Mouse (Mus musculus) cerebellum, postnatal 25 days (tissue): ENCODE results near the gene Sec63.

ENCODE experiments used
- DNase-seq, 2 experiments: peaks; one replicate each; pipeline ENCODE4 v3.0.0; 2021; ENCODE audit warnings: mixed read lengths in 2 of 2

Sec63 gene

DNA sequence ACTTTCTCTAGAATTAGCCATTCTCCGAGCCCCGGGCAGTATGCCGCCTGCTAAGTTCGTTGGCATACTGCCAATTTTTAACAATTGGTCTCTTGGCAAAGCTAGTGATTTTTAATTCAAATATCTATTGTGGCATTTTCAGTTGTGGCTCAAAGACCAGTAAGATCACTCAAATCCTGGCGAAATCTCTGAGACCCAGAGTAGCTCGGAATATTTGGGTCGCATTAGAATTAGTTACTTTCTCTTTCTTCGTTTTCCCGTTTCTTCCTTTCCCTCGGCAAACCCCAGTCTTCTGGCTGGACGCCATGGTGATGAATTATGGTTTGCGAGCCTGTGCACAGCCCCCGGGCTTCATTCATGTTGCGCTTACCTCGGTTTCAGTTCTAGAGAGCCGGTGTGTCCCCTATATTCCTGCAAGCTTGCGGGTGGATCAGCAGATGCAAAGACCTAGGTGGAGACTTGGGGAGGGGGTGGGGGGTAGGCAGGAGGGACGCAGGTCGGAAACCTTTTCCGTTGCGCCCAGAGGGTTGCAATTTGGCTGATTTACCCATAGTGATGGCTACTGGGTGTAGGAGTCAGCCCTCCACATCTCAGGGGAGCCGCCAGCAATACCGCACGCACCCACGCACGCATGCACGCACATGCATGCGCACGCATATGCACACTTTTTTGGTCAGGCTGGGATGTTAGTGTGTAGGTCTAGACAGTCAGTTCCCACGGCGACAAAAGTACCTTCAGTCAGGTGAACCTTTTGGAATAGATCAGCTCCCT lies 102.5 kb downstream of the Sec63 start:
- DNase-seq: peak; percentile 49 to 60

DNA sequence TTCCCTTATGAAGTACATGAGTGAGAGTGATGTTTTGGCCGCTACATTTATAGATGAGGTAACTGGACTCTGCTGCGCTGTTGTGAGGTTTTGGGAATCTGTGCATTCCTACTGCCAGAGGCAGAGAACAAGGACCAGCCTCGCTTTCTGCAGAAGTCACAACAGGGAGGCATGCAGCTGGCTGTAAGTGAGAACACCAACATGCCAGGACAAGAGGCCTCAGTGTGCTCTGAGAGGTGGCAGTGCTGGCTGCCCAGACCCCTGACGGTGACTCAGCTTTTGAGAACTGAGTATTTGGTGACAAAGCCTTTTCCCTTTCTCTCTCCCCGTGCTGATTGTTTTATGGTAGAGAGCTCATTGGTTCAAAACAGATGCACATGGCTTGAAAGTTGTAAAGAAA lies 103.4 kb downstream of the Sec63 start:
- DNase-seq: no peak

DNA sequence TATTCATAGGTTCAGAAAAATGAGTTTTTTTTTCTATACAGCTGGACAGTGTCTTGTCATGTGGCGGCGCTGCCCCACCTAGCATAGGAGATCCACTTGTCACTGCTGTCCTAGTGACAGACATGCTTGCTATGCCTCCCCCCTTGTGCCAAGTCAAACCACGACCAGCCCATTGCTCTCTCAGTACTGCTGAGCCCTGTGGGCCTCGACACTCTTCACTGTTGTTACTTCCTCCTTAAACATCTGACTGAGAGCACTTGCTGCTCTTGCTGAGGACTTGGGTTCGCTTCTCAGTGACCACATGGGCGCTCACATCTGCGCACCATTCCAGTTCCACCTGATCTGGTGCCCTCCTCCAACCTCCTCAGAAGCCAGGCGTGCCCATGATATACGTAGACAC lies 107.1 kb downstream of the Sec63 start:
- DNase-seq: no peak

DNA sequence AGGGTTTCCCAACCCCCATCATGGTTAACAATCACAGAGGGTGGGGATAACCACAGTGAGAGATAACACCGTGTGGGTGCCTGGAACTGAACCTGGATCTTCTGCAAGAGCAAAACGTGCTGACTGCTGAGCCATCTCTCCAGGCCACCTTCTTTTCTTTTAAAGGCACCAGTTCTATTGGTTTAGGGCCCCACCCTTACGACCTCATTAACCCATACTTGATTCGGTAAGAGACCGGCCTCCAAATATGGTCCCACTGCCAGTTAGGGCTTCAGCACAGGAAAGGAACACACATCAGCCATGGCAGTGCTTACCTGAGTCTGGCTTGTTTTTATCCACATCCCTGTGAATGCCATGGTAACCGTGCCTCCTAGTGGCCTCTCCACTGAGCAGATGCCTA lies 108.2 kb downstream of the Sec63 start:
- DNase-seq: no peak

DNA sequence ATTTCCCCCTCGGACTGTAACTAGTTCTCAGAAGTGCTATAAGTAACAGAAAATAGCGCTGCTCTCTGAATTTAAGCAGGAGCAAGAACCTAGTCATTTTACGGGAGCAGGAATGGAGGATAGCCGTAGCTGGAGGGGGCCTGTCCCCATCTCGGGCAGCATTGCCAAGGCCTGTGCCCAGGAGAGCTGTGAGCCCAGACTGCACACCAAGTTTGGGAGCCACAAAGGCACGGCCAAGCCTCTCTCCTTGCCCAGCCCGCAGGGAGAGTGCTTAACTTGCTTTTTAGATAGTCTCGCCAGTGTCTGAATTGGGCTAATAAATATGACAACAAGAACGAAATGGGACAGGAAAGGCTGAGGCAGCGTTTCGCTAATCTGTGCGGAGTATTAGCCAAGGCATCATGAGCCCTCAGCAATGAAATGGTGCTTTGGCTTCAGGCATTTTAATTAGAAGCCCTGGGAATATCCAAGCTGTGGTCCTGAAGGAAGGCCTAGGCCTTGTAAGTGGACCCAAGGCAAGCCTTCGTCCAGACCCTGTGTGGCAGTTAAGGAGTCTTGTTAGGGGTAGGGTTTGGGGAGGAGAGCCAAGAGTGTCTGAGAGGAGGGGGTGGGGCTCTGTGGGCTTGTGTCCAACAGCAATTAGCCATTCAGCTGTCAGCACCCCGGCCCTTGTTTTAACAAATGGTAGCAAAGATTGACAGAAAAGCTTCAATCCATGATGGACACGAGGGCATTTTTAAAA lies 111.1 kb downstream of the Sec63 start:
- DNase-seq: no peak

DNA sequence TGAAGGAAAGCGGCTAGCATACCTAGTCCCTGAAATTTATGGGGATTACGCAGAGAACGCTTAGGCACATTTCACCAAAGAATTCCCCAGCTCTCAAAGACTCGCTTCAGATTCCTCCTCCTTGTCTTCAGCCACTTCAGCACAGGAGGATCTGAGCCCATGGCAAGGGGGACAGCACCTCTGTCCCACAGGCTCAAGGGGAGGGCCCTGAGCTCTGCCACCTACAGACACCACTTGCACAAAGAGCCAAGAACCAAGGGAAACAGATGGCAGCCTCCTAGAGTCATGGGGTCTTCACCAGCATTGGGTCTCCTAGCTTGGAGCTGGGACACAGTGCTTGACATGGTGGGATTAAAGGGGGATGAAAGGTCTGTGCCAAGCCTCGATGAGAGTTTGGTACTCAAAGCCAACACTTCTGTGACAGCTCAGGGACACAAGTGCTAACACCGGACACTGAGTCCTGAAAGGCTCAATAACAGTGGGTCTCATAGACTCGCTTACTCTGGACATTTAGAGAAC lies 111.8 kb downstream of the Sec63 start:
- DNase-seq: no peak

DNA sequence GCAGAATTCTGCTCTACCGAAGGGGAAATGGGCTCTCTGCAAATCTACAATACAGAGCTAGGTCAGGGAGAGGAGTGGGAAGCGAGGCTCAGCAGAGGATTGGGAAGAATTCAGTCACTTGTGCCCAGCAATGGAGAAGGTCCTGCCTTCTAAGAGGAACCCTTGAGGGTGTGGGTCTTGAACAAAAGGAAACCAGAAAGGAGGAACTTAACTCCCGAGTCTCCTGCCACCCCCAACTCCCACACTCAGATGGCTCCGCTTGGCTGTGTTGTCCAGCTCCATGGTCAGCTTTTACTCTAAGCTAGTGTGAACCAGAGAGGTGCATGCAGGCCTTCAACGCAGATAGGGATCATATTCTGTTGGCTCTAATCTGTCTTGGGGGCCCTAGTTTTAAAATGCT lies 114.9 kb downstream of the Sec63 start:
- DNase-seq: no peak

DNA sequence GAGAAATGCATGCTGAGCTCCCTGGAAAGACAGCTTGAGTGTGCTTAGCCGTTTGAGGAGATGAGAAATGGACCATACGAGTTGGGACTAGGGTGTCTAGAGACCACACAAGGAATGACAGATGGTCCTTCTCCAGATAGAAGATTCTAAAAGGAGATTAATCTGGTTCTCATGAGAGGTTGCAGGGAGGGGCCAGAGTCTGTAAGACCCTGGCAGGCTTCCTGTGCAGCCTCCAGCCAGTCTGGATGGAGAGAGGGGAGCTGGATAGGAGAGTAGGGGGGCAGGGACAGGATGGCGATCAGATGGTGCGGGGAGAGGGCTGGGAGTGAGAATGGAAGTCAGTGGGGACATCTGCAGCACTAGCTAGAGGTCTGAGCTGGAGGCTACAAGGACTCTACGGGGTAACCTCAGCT lies 118.0 kb downstream of the Sec63 start:
- DNase-seq: no peak

DNA sequence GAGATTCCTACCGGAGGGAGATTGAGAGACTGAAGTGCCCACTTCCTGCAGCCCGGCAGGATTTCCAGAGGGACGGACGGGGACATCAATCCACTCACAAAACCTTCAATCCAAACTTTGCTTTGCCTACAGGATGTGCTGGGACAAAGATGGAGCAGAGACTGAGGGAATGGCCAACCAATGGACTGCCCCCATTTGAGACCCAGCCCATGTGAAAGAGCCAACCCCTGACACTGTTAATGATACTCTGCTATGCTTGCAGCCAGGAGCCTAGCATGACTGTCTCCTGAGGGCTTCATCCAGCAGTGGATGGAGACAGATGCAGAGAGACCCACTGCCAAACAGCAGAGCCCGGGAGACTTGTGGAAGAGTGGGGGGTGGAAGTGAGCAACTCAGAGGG lies 118.4 kb downstream of the Sec63 start:
- DNase-seq: no peak
